14 mouse cellular contexts compared by ENCODE assay signal in genomic region chr10:123183743-123184142, GRCm38 (mm10). TPM values are rescaled to one million over a fixed set of nuclear protein-coding genes. Genes with fewer than 3 reads are reported as not detected.
A peak's percentile ranks its signal among the peaks of the same experiment; 100 is the strongest.
DNase-seq lines count a peak whose midpoint lies in the region; ATAC-seq and TF ChIP-seq lines count a peak whose summit lies in the region.
"Had no signal": no experiment of that assay in that cellular context is flagged by ENCODE, and none has a peak within 500 bp of the region (broad histone marks: within the 10 kb centered on the region; RNA-seq: fewer than 3 reads in every experiment).

No protein-coding gene starts in this region.

- 0 out of 2 replicates have a peak, but pooled peaks have one; percentile 50 for ATAC-seq in cerebellum, adult (ENCODE audit: insufficient number of reproducible peaks, low FRiP score, low TSS enrichment)
- ATAC-seq in kidney, postnatal 0 days (replicated peaks; ENCODE audit: low FRiP score, low read depth): 0 out of 2 replicates have a peak, but pooled peaks have one; percentile 43
- no peak for ATAC-seq in limb, embryonic 15.5 days (ENCODE audit: insufficient number of reproducible peaks, low FRiP score, low TSS enrichment, low read depth)
- ATAC-seq in monocyte, adult 5-6 weeks (replicated peaks; ENCODE audit: insufficient number of reproducible peaks, low FRiP score, low TSS enrichment, poor library complexity, severe bottlenecking): peak; percentile 30; the same call in 1 of the 2 replicates
- ATAC-seq: activated CD4-positive, CD25-positive, alpha-beta regulatory T cell, adult 4 months; forebrain, embryonic 13.5 days; midbrain, embryonic 13.5 days had no signal

- H3K9me3 ChIP-seq in kidney, postnatal 0 days (replicated peaks; ENCODE audit: low read length): no peaks in the 10 kb centered on the region
- H3K9me3 ChIP-seq in limb, embryonic 15.5 days: no peaks in the 10 kb centered on the region
- H3K9me3 ChIP-seq: embryonic facial prominence, embryonic 12.5 days; forebrain, embryonic 13.5 days; lung, embryonic 15.5 days; midbrain, embryonic 13.5 days had no signal

- H3K9ac ChIP-seq in kidney, postnatal 0 days (ENCODE audit: low read depth, low read length): no peak overlapping the region
- H3K9ac ChIP-seq in limb, embryonic 15.5 days: no peak overlapping the region
- H3K9ac ChIP-seq: embryonic facial prominence, embryonic 12.5 days; forebrain, embryonic 13.5 days; lung, embryonic 15.5 days; midbrain, embryonic 13.5 days had no signal

- no peaks in the 10 kb centered on the region for H3K27me3 ChIP-seq in kidney, postnatal 0 days (ENCODE audit: insufficient read depth, low read length)
- no peaks in the 10 kb centered on the region for H3K27me3 ChIP-seq in limb, embryonic 15.5 days
- H3K27me3 ChIP-seq: embryonic facial prominence, embryonic 12.5 days; forebrain, embryonic 13.5 days; lung, embryonic 15.5 days; midbrain, embryonic 13.5 days had no signal

- no peaks in the 10 kb centered on the region; the same call in 1 of the 2 replicates for H3K36me3 ChIP-seq in kidney, postnatal 0 days (ENCODE audit: insufficient read depth, low read length)
- peaks cover 18% of the 10 kb centered on the region for H3K36me3 ChIP-seq in limb, embryonic 15.5 days

- no peak for DNase-seq in cerebellum, adult 9-11 months
- no peak for DNase-seq in kidney, postnatal 0 days (ENCODE audit: low spot score)
- DNase-seq in kidney, postnatal 10 days: no peak
- DNase-seq in lung, postnatal 4 days: no peak
- DNase-seq in spleen, adult 12 weeks (ENCODE audit: low spot score): no peak
- DNase-seq: retina, postnatal 1 day had no signal

- H3K27ac ChIP-seq in kidney, postnatal 0 days: 0 out of 2 replicates have a peak overlapping the region, but pooled peaks have one; percentile 60
- 0 out of 2 replicates have a peak overlapping the region, but pooled peaks have one; percentile 11 for H3K27ac ChIP-seq in limb, embryonic 15.5 days
- H3K27ac ChIP-seq: embryonic facial prominence, embryonic 12.5 days; forebrain, embryonic 13.5 days; lung, embryonic 15.5 days; midbrain, embryonic 13.5 days had no signal

- WGBS in kidney, postnatal 0 days: 29% methylated on average over 2 of the region's 2 CpGs
- WGBS in limb, embryonic 15.5 days: 35% methylated on average over 2 of the region's 2 CpGs

- no peak for TF ChIP-seq CTCF in kidney, postnatal 0 days (IDR thresholded peaks at IDR 0.05; ENCODE audit: low read depth)

- peaks cover 4% of the 10 kb centered on the region; the same call in 1 of the 2 replicates for H3K4me1 ChIP-seq in kidney, postnatal 0 days (replicated peaks; ENCODE audit: insufficient read depth, low read length)
- H3K4me1 ChIP-seq in limb, embryonic 15.5 days: peaks cover 22% of the 10 kb centered on the region

- no peak overlapping the region for H3K4me3 ChIP-seq in kidney, postnatal 0 days (replicated peaks; ENCODE audit: low read depth, low read length)
- H3K4me3 ChIP-seq in limb, embryonic 15.5 days: no peak overlapping the region
- H3K4me3 ChIP-seq: embryonic facial prominence, embryonic 12.5 days; forebrain, embryonic 13.5 days; lung, embryonic 15.5 days; midbrain, embryonic 13.5 days had no signal

- H3K4me2 ChIP-seq in kidney, postnatal 0 days (ENCODE audit: low read length): no peak overlapping the region
- H3K4me2 ChIP-seq in limb, embryonic 15.5 days: no peak overlapping the region
- H3K4me2 ChIP-seq: embryonic facial prominence, embryonic 12.5 days; forebrain, embryonic 13.5 days; lung, embryonic 15.5 days; midbrain, embryonic 13.5 days had no signal

RNA-seq across cellular contexts. Expression of gene Usp15, which starts 13.1 kb away (rescaled TPM):
- polyA plus RNA-seq in kidney, postnatal 0 days (2015; fragmentation: Nextera tagmentation; extraction: Ambion mirVana): 58.9 and 59.2 TPM in 2 replicates
- polyA plus RNA-seq in limb, embryonic 15.5 days (2015; fragmentation: Nextera tagmentation; extraction: Ambion mirVana): 63.3 and 63.9 TPM in 2 replicates
- total RNA-seq in monocyte, adult 5-6 weeks (2017): 201 to 235 TPM (median 234 TPM) in 3 replicates
